Mouse (Mus musculus): ENCODE measurements around the gene Tank.

GRCm38 (mm10) chr2:61593030-61593811, 14.8 kb downstream of the Tank start:
- TF ChIP-seq CTCF (IDR thresholded peaks at IDR 0.05; ENCODE audit: borderline replicate concordance, control insufficient read depth, extremely low read depth, insufficient read depth, low read length, poor library complexity) = no peak
- peak; percentile 91 for TF ChIP-seq POLR2A (IDR thresholded peaks at IDR 0.05; ENCODE audit: control insufficient read depth, extremely low read depth, insufficient read depth, low read length, poor library complexity)

Data from thymus, adult 2 months (tissue).